Mouse (Mus musculus): ENCODE data around the gene Tmem262. TPM values are rescaled to one million over a fixed set of nuclear protein-coding genes. Genes with fewer than 3 reads are reported as not detected.

The Tmem262 gene
- total and polyA plus RNA-seq, 3 experiments: not detected

- TF ChIP-seq GATA2 (IDR thresholded peaks at IDR 0.05; ENCODE audit: borderline replicate concordance, low read depth, low read length) (no peak), GATA1 (IDR thresholded peaks at IDR 0.05; ENCODE audit: borderline replicate concordance, low read length) (no peak), CTCF (IDR thresholded peaks at IDR 0.05; ENCODE audit: low read depth, low read length) (no peak), TAL1 (conservative IDR thresholded peaks at IDR 0.05; ENCODE audit: low read depth, low read length) (no peak), POLR2AphosphoS5 (IDR thresholded peaks at IDR 0.05; ENCODE audit: insufficient replicate concordance, low read depth, low read length) (no peak)
Observed at GRCm38 (mm10) chr19:6127760-6128341, 48.0 kb downstream of the Tmem262 start, which contains the start of gene Snx15. Snx15 (minus strand) TSS chr19:6128304.

More at GRCm38 (mm10) chr19:6127760-6128341, 48.0 kb downstream of the Tmem262 start, which contains the start of gene Snx15:
- DNase-seq (ENCODE audit: low spot score) (peak; percentile 86), ATAC-seq (ENCODE audit: extremely low read depth, insufficient number of reproducible peaks, low FRiP score, poor library complexity, severe bottlenecking) (peak; percentile 83)
- H3K27me3 ChIP-seq (ENCODE audit: insufficient read depth, low read length): no peaks in the 10 kb centered on the region
- no peaks in the 10 kb centered on the region for H3K9me3 ChIP-seq (replicated peaks)
- H3K4me1 ChIP-seq (ENCODE audit: insufficient read depth, low read depth, low read length): peaks cover 50% of the 10 kb centered on the region
- H3K4me3 ChIP-seq (ENCODE audit: low read depth, low read length): peak within 1 kb of the TSS; percentile 72
- H3K36me3 ChIP-seq (replicated peaks): peaks cover 20% of the 10 kb centered on the region

Other genes starting within 250 kb of the Tmem262 start
Only the 20 nearest of the 29 such genes appear.
- gene Pola2, start 115.8 kb upstream of the Tmem262 start, total RNA-seq (2014; fragmentation: Nextera tagmentation): 139 and 147 TPM in 2 replicates
- gene Pola2, start 115.8 kb upstream of the Tmem262 start, total RNA-seq (2017): 86.0 and 93.4 TPM in 2 replicates
- gene Pola2, start 115.8 kb upstream of the Tmem262 start, polyA plus RNA-seq (2012): 51.6 and 55.0 TPM in 2 replicates
- gene Slc22a20, start 93.9 kb upstream of the Tmem262 start, total RNA-seq (2014; fragmentation: Nextera tagmentation): not detected in 2 replicates
- gene Slc22a20, start 93.9 kb upstream of the Tmem262 start, total RNA-seq (2017): not detected in 2 replicates
- not detected in 2 replicates for gene Slc22a20, start 93.9 kb upstream of the Tmem262 start, polyA plus RNA-seq (2012)
- 38.5 and 40.9 TPM in 2 replicates for gene Capn1, start 64.1 kb upstream of the Tmem262 start, total RNA-seq (2014; fragmentation: Nextera tagmentation)
- 55.5 and 56.5 TPM in 2 replicates for gene Capn1, start 64.1 kb upstream of the Tmem262 start, total RNA-seq (2017)
- 140 and 168 TPM in 2 replicates for gene Capn1, start 64.1 kb upstream of the Tmem262 start, polyA plus RNA-seq (2012)
- 27.0 and 39.7 TPM in 2 replicates for gene Syvn1, start 33.5 kb upstream of the Tmem262 start, total RNA-seq (2014; fragmentation: Nextera tagmentation)
- 4.8 and 5.9 TPM in 2 replicates for gene Syvn1, start 33.5 kb upstream of the Tmem262 start, total RNA-seq (2017)
- 78.2 and 84.1 TPM in 2 replicates for gene Syvn1, start 33.5 kb upstream of the Tmem262 start, polyA plus RNA-seq (2012)
- gene Mrpl49, start 22.2 kb upstream of the Tmem262 start, total RNA-seq (2014; fragmentation: Nextera tagmentation): 46.6 and 51.6 TPM in 2 replicates
- 46.9 and 52.4 TPM in 2 replicates for gene Mrpl49, start 22.2 kb upstream of the Tmem262 start, total RNA-seq (2017)
- 41.8 and 46.8 TPM in 2 replicates for gene Mrpl49, start 22.2 kb upstream of the Tmem262 start, polyA plus RNA-seq (2012)
- 3,086 and 3,502 TPM in 2 replicates for gene Fau, start 22.2 kb upstream of the Tmem262 start, total RNA-seq (2014; fragmentation: Nextera tagmentation)
- 2,639 and 2,986 TPM in 2 replicates for gene Fau, start 22.2 kb upstream of the Tmem262 start, total RNA-seq (2017)
- gene Fau, start 22.2 kb upstream of the Tmem262 start, polyA plus RNA-seq (2012): 5,636 and 5,712 TPM in 2 replicates
- 8.3 and 16.3 TPM in 2 replicates for gene Znhit2, start 18.8 kb upstream of the Tmem262 start, total RNA-seq (2014; fragmentation: Nextera tagmentation)
- 11.0 and 23.3 TPM in 2 replicates for gene Znhit2, start 18.8 kb upstream of the Tmem262 start, total RNA-seq (2017)
- 58.7 and 60.6 TPM in 2 replicates for gene Znhit2, start 18.8 kb upstream of the Tmem262 start, polyA plus RNA-seq (2012)
- gene Tm7sf2, start 11.7 kb upstream of the Tmem262 start, total RNA-seq (2014; fragmentation: Nextera tagmentation): 22.9 and 24.0 TPM in 2 replicates
- 17.2 and 21.4 TPM in 2 replicates for gene Tm7sf2, start 11.7 kb upstream of the Tmem262 start, total RNA-seq (2017)
- 15.0 and 20.0 TPM in 2 replicates for gene Tm7sf2, start 11.7 kb upstream of the Tmem262 start, polyA plus RNA-seq (2012)
- gene Vps51, start 2.8 kb upstream of the Tmem262 start, total RNA-seq (2014; fragmentation: Nextera tagmentation): 24.7 and 32.4 TPM in 2 replicates
- gene Vps51, start 2.8 kb upstream of the Tmem262 start, total RNA-seq (2017): 33.2 and 39.8 TPM in 2 replicates
- gene Vps51, start 2.8 kb upstream of the Tmem262 start, polyA plus RNA-seq (2012): 29.3 and 34.9 TPM in 2 replicates
- not detected in 2 replicates for gene Gm28374, start 2.2 kb downstream of the Tmem262 start, total RNA-seq (2014; fragmentation: Nextera tagmentation)
- 0.87 and 0.98 TPM in 2 replicates for gene Gm28374, start 2.2 kb downstream of the Tmem262 start, total RNA-seq (2017)
- gene Gm28374, start 2.2 kb downstream of the Tmem262 start, polyA plus RNA-seq (2012): 0.37 and 0.75 TPM in 2 replicates
- gene Zfpl1, start 4.9 kb downstream of the Tmem262 start, total RNA-seq (2014; fragmentation: Nextera tagmentation): 21.6 and 24.5 TPM in 2 replicates
- 32.8 and 36.1 TPM in 2 replicates for gene Zfpl1, start 4.9 kb downstream of the Tmem262 start, total RNA-seq (2017)
- gene Zfpl1, start 4.9 kb downstream of the Tmem262 start, polyA plus RNA-seq (2012): 56.3 and 59.9 TPM in 2 replicates
- 24.7 and 45.0 TPM in 2 replicates for gene Cdca5, start 5.0 kb downstream of the Tmem262 start, total RNA-seq (2014; fragmentation: Nextera tagmentation)
- 40.5 and 43.3 TPM in 2 replicates for gene Cdca5, start 5.0 kb downstream of the Tmem262 start, total RNA-seq (2017)
- 14.8 and 17.6 TPM in 2 replicates for gene Cdca5, start 5.0 kb downstream of the Tmem262 start, polyA plus RNA-seq (2012)
- 1.3 and 5.6 TPM in 2 replicates for gene AC131692.1, start 14.4 kb downstream of the Tmem262 start, total RNA-seq (2014; fragmentation: Nextera tagmentation)
- gene AC131692.1, start 14.4 kb downstream of the Tmem262 start, total RNA-seq (2017): 1.3 and 1.4 TPM in 2 replicates
- gene AC131692.1, start 14.4 kb downstream of the Tmem262 start, polyA plus RNA-seq (2012): 3.4 and 3.5 TPM in 2 replicates
- gene Naaladl1, start 25.7 kb downstream of the Tmem262 start, total RNA-seq (2014; fragmentation: Nextera tagmentation): 1.1 and 1.8 TPM in 2 replicates
- 0.44 and 0.87 TPM in 2 replicates for gene Naaladl1, start 25.7 kb downstream of the Tmem262 start, total RNA-seq (2017)
- 0.32 and 0.36 TPM in 2 replicates for gene Naaladl1, start 25.7 kb downstream of the Tmem262 start, polyA plus RNA-seq (2012)
- 7.9 and 10.1 TPM in 2 replicates for gene Sac3d1, start 38.6 kb downstream of the Tmem262 start, total RNA-seq (2014; fragmentation: Nextera tagmentation)
- 10.2 and 22.9 TPM in 2 replicates for gene Sac3d1, start 38.6 kb downstream of the Tmem262 start, total RNA-seq (2017)
- gene Sac3d1, start 38.6 kb downstream of the Tmem262 start, polyA plus RNA-seq (2012): 69.2 and 78.7 TPM in 2 replicates
- gene Snx15, start 48.3 kb downstream of the Tmem262 start, total RNA-seq (2014; fragmentation: Nextera tagmentation): 21.4 and 25.7 TPM in 2 replicates
- 13.2 and 15.3 TPM in 2 replicates for gene Snx15, start 48.3 kb downstream of the Tmem262 start, total RNA-seq (2017)
- gene Snx15, start 48.3 kb downstream of the Tmem262 start, polyA plus RNA-seq (2012): 70.1 and 84.0 TPM in 2 replicates
- gene Batf2, start 61.0 kb downstream of the Tmem262 start, total RNA-seq (2014; fragmentation: Nextera tagmentation): not detected in 2 replicates
- gene Batf2, start 61.0 kb downstream of the Tmem262 start, total RNA-seq (2017): 0.33 TPM in 1 of 2 replicates, not detected in the other
- not detected in 2 replicates for gene Batf2, start 61.0 kb downstream of the Tmem262 start, polyA plus RNA-seq (2012)
- 49.8 and 60.0 TPM in 2 replicates for gene Arl2, start 61.5 kb downstream of the Tmem262 start, total RNA-seq (2014; fragmentation: Nextera tagmentation)
- 28.5 and 29.2 TPM in 2 replicates for gene Arl2, start 61.5 kb downstream of the Tmem262 start, total RNA-seq (2017)
- gene Arl2, start 61.5 kb downstream of the Tmem262 start, polyA plus RNA-seq (2012): 76.9 and 83.5 TPM in 2 replicates
- not detected in 2 replicates for gene Majin, start 104.4 kb downstream of the Tmem262 start, total RNA-seq (2014; fragmentation: Nextera tagmentation)
- 0.11 TPM in 1 of 2 replicates, not detected in the other for gene Majin, start 104.4 kb downstream of the Tmem262 start, total RNA-seq (2017)
- gene Majin, start 104.4 kb downstream of the Tmem262 start, polyA plus RNA-seq (2012): not detected in 2 replicates
- gene Gpha2, start 146.3 kb downstream of the Tmem262 start, total RNA-seq (2014; fragmentation: Nextera tagmentation): not detected in 2 replicates
- gene Gpha2, start 146.3 kb downstream of the Tmem262 start, total RNA-seq (2017): not detected in 2 replicates
- not detected in 2 replicates for gene Gpha2, start 146.3 kb downstream of the Tmem262 start, polyA plus RNA-seq (2012)

Data from G1E (cell line).